Mouse (Mus musculus): ENCODE measurements around the gene Ccl20.

- TF ChIP-seq CTCF (IDR thresholded peaks at IDR 0.05; ENCODE audit: low read depth) (peak; percentile 36; the same call in 1 of the 2 replicates), EP300 (IDR thresholded peaks at IDR 0.05; ENCODE audit: low read depth) (no peak)
Observed at GRCm38 (mm10) chr1:83150227-83150626, 33.7 kb downstream of the Ccl20 start.

All from liver, postnatal 0 days (tissue).